Mouse (Mus musculus): Measurements from ENCODE around the gene Exoc2.

- TF ChIP-seq CTCF (IDR thresholded peaks at IDR 0.05; ENCODE audit: control insufficient read depth, insufficient read depth, insufficient read length) (no peak), USF1 (IDR thresholded peaks at IDR 0.05; ENCODE audit: low read depth) (no peak), MAX (IDR thresholded peaks at IDR 0.05) (no peak), MYOG (IDR thresholded peaks at IDR 0.05; ENCODE audit: control insufficient read depth, extremely low read depth, insufficient read length) (no peak), CEBPB (IDR thresholded peaks at IDR 0.05; ENCODE audit: low read depth) (no peak), MYOD1 (IDR thresholded peaks at IDR 0.05; ENCODE audit: control insufficient read depth, insufficient read length, low read depth) (no peak)
Measured at GRCm38 (mm10) chr13:30960714-30961113, 13.2 kb downstream of the Exoc2 start.

Data from C2C12 (cell line).